Mouse (Mus musculus) kidney, embryonic 14.5 days (tissue): ENCODE results near the gene Ddb2. TPM values are rescaled to one million over a fixed set of nuclear protein-coding genes. Genes with fewer than 3 reads are reported as not detected.

Experiments
- ATAC-seq: fragments of 200-750 bp; cut with Nextera tagmentation; 2 replicates; pipeline ENCODE4 v1.8.0; 2017; ENCODE audit warnings: moderate number of reproducible peaks, mild to moderate bottlenecking, moderate TSS enrichment, moderate library complexity; ENCODE audit not compliant: low FRiP score, low TSS enrichment
- H3K27ac ChIP-seq: fragments of 300-500 bp; sonication (generic); 2 replicates; pipeline ENCODE4 v1.5.1; 2014; ENCODE audit warnings: low read depth, mild to moderate bottlenecking, low read length, moderate library complexity, mixed read lengths
- H3K27me3 ChIP-seq: fragments of 300-500 bp; sonication (generic); 2 replicates; pipeline ENCODE4 v1.6.1; 2014; ENCODE audit warnings: mild to moderate bottlenecking, low read length; ENCODE audit not compliant: control insufficient read depth, insufficient read depth
- H3K36me3 ChIP-seq: fragments of 300-500 bp; sonication (generic); 2 replicates; pipeline ENCODE4 v1.6.1; 2014; ENCODE audit warnings: low read length, mixed read lengths; ENCODE audit not compliant: control insufficient read depth, insufficient read depth
- H3K4me1 ChIP-seq: fragments of 300-500 bp; sonication (generic); 2 replicates; pipeline ENCODE4 v1.6.1; 2014; ENCODE audit warnings: low read length, mixed read lengths; ENCODE audit not compliant: control insufficient read depth, insufficient read depth
- H3K4me2 ChIP-seq: fragments of 300-500 bp; sonication (generic); replicated peaks from 2 replicates; pipeline ENCODE4 v1.6.1; 2014; ENCODE audit warnings: low read depth, mild to moderate bottlenecking, low read length
- H3K4me3 ChIP-seq: fragments of 300-500 bp; sonication (generic); 2 replicates; pipeline ENCODE4 v1.5.1; 2014; ENCODE audit warnings: mild to moderate bottlenecking, low read length
- H3K9ac ChIP-seq: fragments of 300-500 bp; sonication (generic); 2 replicates; pipeline ENCODE4 v1.6.1; 2014; ENCODE audit warnings: low read depth, mild to moderate bottlenecking, low read length, moderate library complexity
- H3K9me3 ChIP-seq: fragments of 300-500 bp; sonication (generic); 2 replicates; pipeline ENCODE4 v1.6.1; 2016; ENCODE audit warnings: low read length; ENCODE audit not compliant: control insufficient read depth
- WGBS: fragments of 180-500 bp; shearing (Covaris S2); extraction: QIAGEN DNeasy Blood & Tissue Kit; methylation state at CpG from one replicate; pipeline ENCODE4 v1.1.7; 2014; 5-methylcytosine and 5-hydroxymethylcytosine counted together
- polyA plus RNA-seq: library from polyadenylated mRNA; unstranded; fragments of >200 nt; fragmentation: Nextera tagmentation; extraction: Ambion mirVana; gene quantifications from 2 replicates; pipeline ENCODE4 v1.2.1, GENCODE M21; 2014

Ddb2 gene
- polyA plus RNA-seq, 1 experiment from 2014 or later = 15.0 TPM

GRCm38 (mm10) chr2:91202222-91202971, 34.4 kb downstream of the Ddb2 start, which contains the start of the genes Nr1h3 and Acp2:
Gene Nr1h3, minus strand, starts transcription at chr2:91202834.
Gene Acp2, plus strand, starts transcription at chr2:91202885.
- H3K9ac ChIP-seq = peak within 1 kb of the TSS; percentile 81
- H3K4me3 ChIP-seq = peak within 1 kb of the TSS; percentile 72
- peak within 1 kb of the TSS; percentile 55 for H3K4me2 ChIP-seq
- 3% methylated on average over 28 of the region's 28 CpGs for WGBS
- H3K9me3 ChIP-seq = no peaks in the 10 kb centered on the region
- ATAC-seq = peak; percentile 95
- peaks cover 10% of the 10 kb centered on the region for H3K4me1 ChIP-seq
- H3K27me3 ChIP-seq = no peaks in the 10 kb centered on the region
- H3K27ac ChIP-seq = peak within 1 kb of the TSS; percentile 85
- peaks cover 20% of the 10 kb centered on the region for H3K36me3 ChIP-seq

- ATAC-seq = no peak
- Histone ChIP-seq H3K4me3 (no peak overlapping the region), H3K4me2 (no peak overlapping the region), H3K4me1 (peaks cover 21% of the 10 kb centered on the region), H3K27me3 (no peaks in the 10 kb centered on the region), H3K9ac (no peak overlapping the region), H3K9me3 (no peaks in the 10 kb centered on the region), H3K36me3 (no peaks in the 10 kb centered on the region), H3K27ac (no peak overlapping the region)
- 91% methylated on average over 3 of the region's 3 CpGs for WGBS
Measured at GRCm38 (mm10) chr2:91198888-91199287, 37.9 kb downstream of the Ddb2 start.

GRCm38 (mm10) chr2:91196577-91197001, 40.2 kb downstream of the Ddb2 start:
- H3K4me2 ChIP-seq = no peak overlapping the region
- no peak overlapping the region for H3K27ac ChIP-seq
- H3K36me3 ChIP-seq = no peaks in the 10 kb centered on the region
- ATAC-seq = no peak
- peaks cover 11% of the 10 kb centered on the region; the same call in 1 of the 2 replicates for H3K4me1 ChIP-seq
- H3K9ac ChIP-seq = no peak overlapping the region
- no peaks in the 10 kb centered on the region; the same call in 1 of the 2 replicates for H3K27me3 ChIP-seq
- no peak overlapping the region for H3K4me3 ChIP-seq
- H3K9me3 ChIP-seq = no peaks in the 10 kb centered on the region
- WGBS = 58% methylated on average over 3 of the region's 3 CpGs

- ATAC-seq = peak; percentile 90
- peak overlapping the region; percentile 57 for H3K9ac ChIP-seq
- H3K27me3 ChIP-seq = no peaks in the 10 kb centered on the region; the same call in 1 of the 2 replicates
- no peaks in the 10 kb centered on the region for H3K36me3 ChIP-seq
- H3K9me3 ChIP-seq = no peaks in the 10 kb centered on the region
- H3K27ac ChIP-seq = no peak overlapping the region
- WGBS = under 1% methylated on average over 27 of the region's 27 CpGs
- H3K4me2 ChIP-seq = peak overlapping the region; percentile 67
- H3K4me3 ChIP-seq = peak overlapping the region; percentile 39
- peaks cover 11% of the 10 kb centered on the region; the same call in 1 of the 2 replicates for H3K4me1 ChIP-seq
Measured at GRCm38 (mm10) chr2:91194624-91195332, 42.0 kb downstream of the Ddb2 start.

GRCm38 (mm10) chr2:91190501-91190900, 46.3 kb downstream of the Ddb2 start:
- no peak overlapping the region for H3K27ac ChIP-seq
- H3K9me3 ChIP-seq = no peaks in the 10 kb centered on the region
- H3K36me3 ChIP-seq = no peaks in the 10 kb centered on the region
- ATAC-seq = no peak
- H3K4me3 ChIP-seq = no peak overlapping the region
- H3K4me1 ChIP-seq = peaks cover 11% of the 10 kb centered on the region; the same call in 1 of the 2 replicates
- no peak overlapping the region for H3K4me2 ChIP-seq
- 89% methylated on average over 16 of the region's 16 CpGs for WGBS
- H3K27me3 ChIP-seq = no peaks in the 10 kb centered on the region; the same call in 1 of the 2 replicates
- no peak overlapping the region for H3K9ac ChIP-seq

GRCm38 (mm10) chr2:91187431-91187830, 49.4 kb downstream of the Ddb2 start:
- Histone ChIP-seq H3K9me3 (no peaks in the 10 kb centered on the region), H3K27ac (no peak overlapping the region), H3K4me1 (0 out of 2 replicates have a peak, but pooled peaks cover 3% of the 10 kb centered on the region), H3K36me3 (no peaks in the 10 kb centered on the region), H3K27me3 (no peaks in the 10 kb centered on the region), H3K4me2 (no peak overlapping the region), H3K9ac (no peak overlapping the region), H3K4me3 (no peak overlapping the region)
- no peak for ATAC-seq
- WGBS = 61% methylated on average over 4 of the region's 4 CpGs

GRCm38 (mm10) chr2:91186208-91186607, 50.6 kb downstream of the Ddb2 start:
- Histone ChIP-seq H3K27ac (no peak overlapping the region), H3K4me1 (0 out of 2 replicates have a peak, but pooled peaks cover 6% of the 10 kb centered on the region), H3K4me3 (no peak overlapping the region), H3K27me3 (no peaks in the 10 kb centered on the region), H3K9ac (no peak overlapping the region), H3K36me3 (no peaks in the 10 kb centered on the region), H3K9me3 (no peaks in the 10 kb centered on the region), H3K4me2 (no peak overlapping the region)
- WGBS = 71% methylated on average over 1 of the region's 1 CpGs
- no peak for ATAC-seq

- H3K9ac ChIP-seq = peak within 1 kb of the TSS; percentile 68
- no peaks in the 10 kb centered on the region for H3K36me3 ChIP-seq
- H3K27ac ChIP-seq = peak within 1 kb of the TSS; percentile 67
- 64% methylated on average over 15 of the region's 15 CpGs for WGBS
- H3K27me3 ChIP-seq = no peaks in the 10 kb centered on the region
- H3K9me3 ChIP-seq = no peaks in the 10 kb centered on the region
- H3K4me2 ChIP-seq = peak within 1 kb of the TSS; percentile 83
- peak within 1 kb of the TSS; percentile 84 for H3K4me3 ChIP-seq
- no peak for ATAC-seq
- 0 out of 2 replicates have a peak, but pooled peaks cover 6% of the 10 kb centered on the region for H3K4me1 ChIP-seq
Measured at GRCm38 (mm10) chr2:91183711-91184405, 52.9 kb downstream of the Ddb2 start, which contains the start of gene Madd. Gene Madd, minus strand, starts transcription at chr2:91183837.
